Mouse (Mus musculus) hindbrain, embryonic 10.5 days (tissue): ENCODE measurements around the gene Setd5. TPM values are rescaled to one million over a fixed set of nuclear protein-coding genes. Genes with fewer than 3 reads are reported as not detected.

Experiments used
- DNase-seq: peaks from one replicate; pipeline ENCODE4 v3.0.0-alpha.2; 2017; ENCODE audit warnings: low spot score
- H3K27ac ChIP-seq: fragments of 300-500 bp; sonication (generic); 2 replicates; pipeline ENCODE4 v1.5.1; 2016; ENCODE audit warnings: mild to moderate bottlenecking, moderate library complexity
- H3K27me3 ChIP-seq: fragments of 300-500 bp; sonication (generic); 2 replicates; pipeline ENCODE4 v1.6.1; 2016; ENCODE audit warnings: mild to moderate bottlenecking; ENCODE audit not compliant: poor library complexity, insufficient read depth, severe bottlenecking
- H3K36me3 ChIP-seq: fragments of 300-500 bp; sonication (generic); 2 replicates; pipeline ENCODE4 v1.6.1; 2016; ENCODE audit warnings: mild to moderate bottlenecking, moderate library complexity
- H3K4me1 ChIP-seq: fragments of 300-500 bp; sonication (generic); replicated peaks from 2 replicates; pipeline ENCODE4 v1.6.1; 2016; ENCODE audit warnings: mild to moderate bottlenecking
- H3K4me3 ChIP-seq: fragments of 300-500 bp; sonication (generic); 2 replicates; pipeline ENCODE4 v1.5.1; 2016; ENCODE audit warnings: mild to moderate bottlenecking, moderate library complexity
- H3K9me3 ChIP-seq: fragments of 300-500 bp; sonication (generic); 2 replicates; pipeline ENCODE4 v1.6.1; 2016; ENCODE audit warnings: mild to moderate bottlenecking, moderate library complexity
- WGBS: fragments of 180-500 bp; shearing (Covaris S2); methylation state at CpG from one replicate; pipeline ENCODE4 v1.1.7; 2016; 5-methylcytosine and 5-hydroxymethylcytosine counted together
- polyA plus RNA-seq: library from polyadenylated mRNA; unstranded; fragments of >200 nt; fragmentation: Nextera tagmentation; extraction: Ambion mirVana; gene quantifications from 2 replicates; pipeline ENCODE4 v1.2.1, GENCODE M21; 2016

Setd5 gene
- polyA plus RNA-seq, 1 experiment from 2014 or later = 71.2 TPM

DNA sequence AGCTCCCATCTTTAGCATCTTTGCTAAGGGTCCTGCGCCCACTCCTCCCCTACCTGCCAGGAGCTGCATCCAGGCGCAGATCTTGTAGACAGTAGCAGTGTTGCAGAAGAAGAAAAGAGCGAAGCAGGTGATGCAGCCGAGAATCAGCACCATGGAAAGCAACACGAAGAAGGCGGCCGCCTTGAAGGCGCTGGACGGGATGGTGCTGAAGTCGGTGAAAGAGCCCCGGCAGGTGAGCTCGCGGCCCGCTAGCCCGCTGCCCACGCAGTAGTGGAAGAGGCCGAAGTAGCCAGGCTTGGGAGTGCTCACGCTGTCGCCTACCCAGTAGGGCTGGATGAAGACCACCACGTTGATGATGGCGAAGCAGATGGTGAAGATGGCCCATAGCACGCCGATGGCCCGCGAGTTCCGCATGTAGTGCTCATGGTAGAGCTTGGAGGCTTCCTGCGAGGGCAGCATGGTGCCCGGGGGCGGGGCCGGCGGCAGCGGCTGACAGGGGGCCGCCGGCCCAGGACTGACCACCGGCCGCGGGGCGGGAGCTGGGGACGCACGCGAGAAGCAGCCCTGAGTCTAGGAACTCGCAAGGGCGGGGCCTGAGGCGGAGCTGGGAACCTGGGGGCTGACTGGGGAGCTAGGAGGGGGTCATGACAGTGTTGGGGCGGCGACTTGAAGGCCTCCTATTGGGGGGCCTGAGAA, 116.7 kb downstream of the Setd5 start:
- peak; percentile 57 for DNase-seq
- Histone ChIP-seq H3K36me3 (no peaks in the 10 kb centered on the region), H3K4me1 (peaks cover 33% of the 10 kb centered on the region), H3K27ac (peak overlapping the region; percentile 41), H3K27me3 (peaks cover 45% of the 10 kb centered on the region), H3K4me3 (peak overlapping the region; percentile 79), H3K9me3 (no peaks in the 10 kb centered on the region)
- WGBS = 3% methylated on average over 46 of the region's 46 CpGs

DNA sequence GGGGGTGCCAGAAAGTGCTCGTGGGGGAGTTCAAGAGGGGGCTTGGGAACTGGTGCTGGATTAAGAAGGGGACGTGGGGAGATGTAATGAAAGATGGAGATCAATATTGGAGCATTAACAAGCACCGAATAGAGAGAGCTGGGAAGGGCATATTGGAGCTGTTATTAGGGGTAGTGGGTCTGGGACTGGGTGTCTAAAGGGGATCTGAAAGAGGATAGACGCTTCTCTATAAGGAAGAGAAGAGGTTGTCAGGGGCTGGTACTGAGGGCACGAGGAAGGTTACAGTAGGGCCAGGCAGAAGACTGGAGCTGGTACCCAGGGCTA, 117.3 kb downstream of the Setd5 start:
- Histone ChIP-seq H3K27me3 (peaks cover 45% of the 10 kb centered on the region), H3K4me1 (peaks cover 33% of the 10 kb centered on the region), H3K36me3 (no peaks in the 10 kb centered on the region), H3K9me3 (no peaks in the 10 kb centered on the region), H3K4me3 (peak overlapping the region; percentile 79), H3K27ac (peak overlapping the region; percentile 94)
- 4% methylated on average over 5 of the region's 5 CpGs for WGBS
- no peak for DNase-seq

DNA sequence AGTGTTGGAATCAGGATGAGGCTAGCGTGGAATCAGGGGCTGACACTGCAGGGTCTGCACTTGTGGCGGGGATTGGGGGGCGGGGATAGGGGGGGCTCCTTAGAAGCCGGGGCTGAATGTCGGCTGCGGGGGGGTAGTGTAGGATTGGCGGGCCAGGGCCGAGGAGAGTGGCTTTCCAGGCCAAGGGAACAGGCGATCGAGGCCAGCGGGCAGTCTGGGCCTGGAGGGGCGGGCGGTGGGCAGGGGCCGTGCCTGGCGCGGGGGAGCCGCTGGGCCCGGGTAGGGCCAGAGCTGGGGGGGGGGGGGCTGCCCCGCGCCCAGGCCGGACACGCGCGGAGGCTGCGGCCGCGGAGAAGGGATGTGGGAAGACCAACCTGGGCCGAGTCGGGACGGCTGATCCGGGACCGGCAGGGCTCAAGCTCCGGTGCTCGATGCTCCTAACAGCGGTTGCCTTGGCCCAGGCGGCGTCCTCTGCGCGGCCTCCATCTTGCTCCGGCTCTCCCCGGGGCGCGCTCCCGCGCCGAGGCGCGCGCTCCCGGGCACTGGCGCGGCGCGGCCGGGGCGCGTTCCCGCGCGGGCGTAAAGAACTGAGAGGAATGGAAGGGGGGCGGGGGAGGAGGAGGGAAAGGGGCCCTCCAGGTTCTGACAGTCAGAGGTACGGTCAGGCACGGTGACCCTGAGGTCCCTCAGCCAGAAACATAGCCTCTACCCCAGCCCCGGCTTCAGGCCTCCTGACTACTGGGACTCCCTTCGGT, 117.9 kb downstream of the Setd5 start, which contains the start of gene Lhfpl4:
Gene Lhfpl4 (minus strand): TSS at position 544 of the 755 bp plus-strand sequence.
- peaks cover 33% of the 10 kb centered on the region for H3K4me1 ChIP-seq
- H3K36me3 ChIP-seq = no peaks in the 10 kb centered on the region
- under 1% methylated on average over 62 of the region's 66 CpGs for WGBS
- H3K4me3 ChIP-seq = peak within 1 kb of the TSS; percentile 79
- H3K9me3 ChIP-seq = no peaks in the 10 kb centered on the region
- peak; percentile 60 for DNase-seq
- H3K27me3 ChIP-seq = peaks cover 45% of the 10 kb centered on the region
- H3K27ac ChIP-seq = peak within 1 kb of the TSS; percentile 94

DNA sequence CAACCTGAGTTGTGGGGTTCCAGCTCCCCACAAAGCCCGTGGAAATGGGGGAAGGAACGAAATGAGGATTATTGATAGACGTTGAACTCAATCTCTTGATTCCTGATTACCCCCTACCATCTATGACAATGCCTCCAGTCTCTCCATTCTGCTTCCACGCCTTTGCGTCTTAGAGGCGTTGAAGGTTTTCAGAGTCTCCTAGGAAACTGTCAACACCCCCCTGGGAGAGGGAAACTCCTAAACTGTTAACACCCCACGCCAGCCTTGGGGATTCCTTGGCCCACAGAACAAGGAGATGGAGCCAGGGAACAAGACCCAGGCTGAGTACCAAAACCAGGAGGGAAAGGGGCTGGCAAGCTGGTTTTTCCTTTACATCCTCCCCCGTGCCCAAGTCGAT, 118.4 kb downstream of the Setd5 start:
- peaks cover 33% of the 10 kb centered on the region for H3K4me1 ChIP-seq
- H3K27me3 ChIP-seq = peaks cover 45% of the 10 kb centered on the region
- DNase-seq = no peak
- 10% methylated on average over 9 of the region's 9 CpGs for WGBS
- no peaks in the 10 kb centered on the region for H3K9me3 ChIP-seq
- peak overlapping the region; percentile 79 for H3K4me3 ChIP-seq
- no peaks in the 10 kb centered on the region for H3K36me3 ChIP-seq
- peak overlapping the region; percentile 94 for H3K27ac ChIP-seq

Other genes starting within 250 kb of the Setd5 start
- 28.0 and 34.7 TPM in 2 replicates for gene Srgap3, start 130.1 kb upstream of the Setd5 start, polyA plus RNA-seq
- 61.0 and 66.1 TPM in 2 replicates for gene Thumpd3, start 31.1 kb upstream of the Setd5 start, polyA plus RNA-seq
- 12.1 and 20.8 TPM in 2 replicates for gene Lhfpl4, start 118.0 kb downstream of the Setd5 start, polyA plus RNA-seq
- gene Mtmr14, start 160.5 kb downstream of the Setd5 start, polyA plus RNA-seq = 45.7 and 52.3 TPM in 2 replicates
- 0.35 and 0.58 TPM in 2 replicates for gene Cpne9, start 204.9 kb downstream of the Setd5 start, polyA plus RNA-seq
- 25.4 and 26.9 TPM in 2 replicates for gene Brpf1, start 229.8 kb downstream of the Setd5 start, polyA plus RNA-seq
- gene Ogg1, start 249.6 kb downstream of the Setd5 start, polyA plus RNA-seq = 15.7 and 16.1 TPM in 2 replicates